Mouse (Mus musculus) c-Kit-positive CD71-positive TER-119-positive erythroid progenitor cells, embryonic 14.5 days (primary cell): ENCODE results near the gene Tmem171.

Experiments used
- DNase-seq: peaks from one replicate; pipeline ENCODE4 v3.0.0-alpha.2; 2013; ENCODE audit warnings: low spot score

Tmem171 gene

GRCm38 (mm10) chr13:98638507-98639166, 56.0 kb downstream of the Tmem171 start:
- no peak for DNase-seq

- DNase-seq, result no peak
Measured at GRCm38 (mm10) chr13:98637145-98637544, 57.5 kb downstream of the Tmem171 start, which contains the start of gene Tmem174. TSS of gene Tmem174 (minus strand) at chr13:98637410.

- DNase-seq, result no peak
Measured at GRCm38 (mm10) chr13:98636571-98636970, 58.1 kb downstream of the Tmem171 start.
